Mouse (Mus musculus) G1E (cell line): ENCODE data around the gene Snrk. TPM values are rescaled to one million over a fixed set of nuclear protein-coding genes. Genes with fewer than 3 reads are reported as not detected.
A peak's percentile ranks its signal among the peaks of the same experiment; 100 is the strongest.

Source experiments
- ATAC-seq: 2 replicates; pipeline ENCODE4 v1.8.0; 2016; ENCODE audit warnings: mild to moderate bottlenecking; ENCODE audit not compliant: insufficient number of reproducible peaks, poor library complexity, low FRiP score, severe bottlenecking; ENCODE audit errors: extremely low read depth
- DNase-seq: peaks from one replicate; pipeline ENCODE4 v3.0.0; 2012; ENCODE audit warnings: low spot score
- H3K27me3 ChIP-seq: 2 replicates; pipeline ENCODE4 v1.6.1; 2012; ENCODE audit warnings: mild to moderate bottlenecking, low read length, inconsistent platforms; ENCODE audit not compliant: insufficient read depth
- H3K36me3 ChIP-seq: replicated peaks from 2 replicates; pipeline ENCODE3; 2012; ENCODE audit warnings: mild to moderate bottlenecking, inconsistent platforms
- H3K4me1 ChIP-seq: 2 replicates; pipeline ENCODE4 v1.6.1; 2012; ENCODE audit warnings: low read depth, low read length, inconsistent platforms, mixed read lengths; ENCODE audit not compliant: insufficient read depth
- H3K4me3 ChIP-seq: 2 replicates; pipeline ENCODE4 v1.5.1; 2012; ENCODE audit warnings: low read depth, mild to moderate bottlenecking, inconsistent platforms, low read length, moderate library complexity, mixed read lengths
- H3K9me3 ChIP-seq: replicated peaks from 2 replicates; pipeline ENCODE4 v1.6.1; 2012; ENCODE audit warnings: inconsistent platforms
- CTCF ChIP-seq: IDR thresholded peaks from 2 replicates; pipeline ENCODE4 v1.5.1; 2012; ENCODE audit warnings: low read depth, low read length, inconsistent platforms, mixed read lengths
- GATA1 ChIP-seq: IDR thresholded peaks from 2 replicates; pipeline ENCODE4 v1.6.1; 2012; ENCODE audit warnings: borderline replicate concordance, low read length, inconsistent platforms, mixed read lengths
- GATA2 ChIP-seq: IDR thresholded peaks from 2 replicates; pipeline ENCODE4 v1.6.1; 2012; ENCODE audit warnings: low read depth, low read length, inconsistent platforms, borderline replicate concordance
- POLR2AphosphoS5 ChIP-seq: IDR thresholded peaks from 2 replicates; pipeline ENCODE4 v1.6.1; 2012; ENCODE audit warnings: low read depth, low read length, inconsistent platforms; ENCODE audit not compliant: insufficient replicate concordance
- TAL1 ChIP-seq: conservative IDR thresholded peaks from 2 replicates; pipeline ENCODE4 v1.6.1; 2012; ENCODE audit warnings: low read depth, low read length, inconsistent platforms, mixed read lengths
- polyA plus RNA-seq: library from polyadenylated mRNA; stranded (reverse); fragments of >175 nt; gene quantifications from 2 replicates; pipeline ENCODE4 v1.2.3, GENCODE M21; 2012
- total RNA-seq, 2 experiments: library from RNA; stranded (forward) in 1 of 2; stranded (reverse) in 1 of 2; fragments of 200-1000 nt in 1 of 2; fragments of >200 nt in 1 of 2; fragmentation: Nextera tagmentation in 1 of 2; gene quantifications; 2 replicates each; pipeline ENCODE4 v1.2.3; 2014 to 2017

Snrk gene
- total and polyA plus RNA-seq, 3 experiments: 27.8 to 37.2 (median 29.5) TPM

DNA sequence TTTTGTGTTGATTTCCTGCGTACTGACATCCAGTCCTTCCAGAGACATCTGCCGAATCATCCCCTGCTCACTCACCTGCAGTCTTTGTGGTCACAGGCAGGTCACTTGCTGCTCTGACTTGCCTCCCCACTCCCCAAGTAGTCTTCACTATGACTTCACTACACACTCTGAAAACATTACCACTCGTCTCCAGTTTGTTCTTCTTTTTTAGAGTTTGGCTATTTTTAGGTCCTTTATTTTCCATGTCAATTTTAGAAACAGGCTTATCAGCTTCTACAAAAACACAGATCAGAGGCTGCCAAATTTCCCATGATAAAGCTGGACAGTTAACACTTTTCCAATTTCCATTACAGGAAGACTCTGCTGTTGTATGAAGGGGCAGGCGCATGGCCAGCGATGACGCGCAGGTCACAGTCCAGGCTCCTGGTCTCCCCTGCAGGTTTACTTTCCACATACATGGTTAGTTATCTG, 70.4 kb downstream of the Snrk start:
- Histone ChIP-seq H3K27me3 (peaks cover 9% of the 10 kb centered on the region; the same call in 1 of the 2 replicates), H3K4me3 (no peak overlapping the region), H3K9me3 (no peaks in the 10 kb centered on the region), H3K36me3 (no peaks in the 10 kb centered on the region), H3K4me1 (no peaks in the 10 kb centered on the region)
- no peak for ATAC-seq
- DNase-seq: no peak
- TF ChIP-seq GATA1 (no peak), CTCF (no peak), TAL1 (no peak), POLR2AphosphoS5 (no peak), GATA2 (no peak)

DNA sequence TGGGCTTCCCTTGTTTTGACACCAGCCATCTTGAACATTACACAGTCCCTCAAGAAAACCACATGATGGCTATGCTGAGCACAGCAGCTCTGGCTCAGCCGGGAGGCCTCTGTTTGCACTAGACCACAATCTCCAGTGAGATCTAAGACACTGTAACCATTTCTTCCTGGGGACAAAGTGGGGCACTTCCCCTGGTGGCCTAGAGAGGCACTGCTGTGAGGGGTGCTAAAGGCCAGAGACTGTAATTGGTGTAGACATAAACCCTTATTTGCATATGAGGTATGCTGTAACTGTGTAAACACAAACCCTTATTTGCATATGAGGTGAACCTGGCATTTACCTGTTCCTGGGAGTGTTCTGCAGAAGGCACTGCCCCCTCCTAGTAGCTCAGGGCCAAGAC, 71.7 kb downstream of the Snrk start:
- H3K9me3 ChIP-seq: no peaks in the 10 kb centered on the region
- H3K27me3 ChIP-seq: peaks cover 4% of the 10 kb centered on the region; the same call in 1 of the 2 replicates
- no peaks in the 10 kb centered on the region for H3K4me1 ChIP-seq
- ATAC-seq: peak; percentile 66
- DNase-seq: peak; percentile 23
- TF ChIP-seq GATA1: no peak
- no peak for TF ChIP-seq POLR2AphosphoS5
- TF ChIP-seq CTCF: peak; percentile 38; the same call in 1 of the 2 replicates
- no peak for TF ChIP-seq GATA2
- H3K36me3 ChIP-seq: no peaks in the 10 kb centered on the region
- H3K4me3 ChIP-seq: no peak overlapping the region

DNA sequence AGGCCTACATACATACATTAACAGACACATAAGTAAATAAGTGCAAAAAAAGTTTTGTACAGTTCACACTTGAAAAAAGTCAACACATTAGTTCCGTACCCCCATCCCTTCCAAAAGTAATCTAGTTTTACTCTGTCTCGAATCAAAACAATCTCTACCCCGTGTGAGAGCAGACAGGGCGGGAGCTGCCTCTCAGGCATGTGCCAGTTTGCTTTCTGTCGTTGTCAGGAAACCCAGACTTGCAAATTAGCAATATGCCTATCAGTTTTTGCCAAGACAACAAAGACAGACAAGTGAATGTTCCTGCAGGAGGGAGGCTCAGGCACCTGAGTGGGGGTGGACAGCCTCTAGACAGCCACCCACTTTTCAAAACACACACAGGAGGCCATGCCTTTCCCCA, 76.3 kb downstream of the Snrk start:
- Histone ChIP-seq H3K9me3 (no peaks in the 10 kb centered on the region), H3K36me3 (no peaks in the 10 kb centered on the region), H3K27me3 (peaks cover 2% of the 10 kb centered on the region; the same call in 1 of the 2 replicates), H3K4me1 (no peaks in the 10 kb centered on the region), H3K4me3 (no peak overlapping the region)
- TF ChIP-seq TAL1 (no peak), CTCF (no peak), POLR2AphosphoS5 (no peak), GATA1 (no peak), GATA2 (no peak)
- no peak for DNase-seq
- no peak for ATAC-seq

DNA sequence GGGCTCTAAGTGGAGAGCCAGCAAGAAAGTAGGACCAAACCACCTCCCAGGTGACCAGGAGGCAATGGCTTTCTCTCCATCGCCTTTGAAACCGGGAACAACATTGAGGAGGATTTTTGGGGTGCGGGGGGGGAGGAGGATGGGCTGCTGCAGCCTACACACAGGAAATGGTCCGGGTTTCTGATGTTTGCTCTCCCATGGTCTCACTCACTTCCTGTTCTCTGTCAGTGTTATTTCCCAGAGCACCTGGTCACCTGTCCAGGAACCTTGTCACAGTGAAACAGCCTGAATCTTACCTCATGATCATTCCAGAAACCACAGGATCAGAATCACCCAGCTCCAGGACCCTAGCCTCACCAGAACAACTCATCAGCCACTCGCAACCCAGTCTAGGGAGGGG, 76.8 kb downstream of the Snrk start:
- H3K4me1 ChIP-seq: no peaks in the 10 kb centered on the region
- no peaks in the 10 kb centered on the region for H3K9me3 ChIP-seq
- H3K36me3 ChIP-seq: no peaks in the 10 kb centered on the region
- TF ChIP-seq CTCF (no peak), POLR2AphosphoS5 (no peak), TAL1 (no peak), GATA1 (no peak), GATA2 (no peak)
- DNase-seq (no peak), ATAC-seq (no peak)
- no peak overlapping the region for H3K4me3 ChIP-seq
- peaks cover 2% of the 10 kb centered on the region; the same call in 1 of the 2 replicates for H3K27me3 ChIP-seq

DNA sequence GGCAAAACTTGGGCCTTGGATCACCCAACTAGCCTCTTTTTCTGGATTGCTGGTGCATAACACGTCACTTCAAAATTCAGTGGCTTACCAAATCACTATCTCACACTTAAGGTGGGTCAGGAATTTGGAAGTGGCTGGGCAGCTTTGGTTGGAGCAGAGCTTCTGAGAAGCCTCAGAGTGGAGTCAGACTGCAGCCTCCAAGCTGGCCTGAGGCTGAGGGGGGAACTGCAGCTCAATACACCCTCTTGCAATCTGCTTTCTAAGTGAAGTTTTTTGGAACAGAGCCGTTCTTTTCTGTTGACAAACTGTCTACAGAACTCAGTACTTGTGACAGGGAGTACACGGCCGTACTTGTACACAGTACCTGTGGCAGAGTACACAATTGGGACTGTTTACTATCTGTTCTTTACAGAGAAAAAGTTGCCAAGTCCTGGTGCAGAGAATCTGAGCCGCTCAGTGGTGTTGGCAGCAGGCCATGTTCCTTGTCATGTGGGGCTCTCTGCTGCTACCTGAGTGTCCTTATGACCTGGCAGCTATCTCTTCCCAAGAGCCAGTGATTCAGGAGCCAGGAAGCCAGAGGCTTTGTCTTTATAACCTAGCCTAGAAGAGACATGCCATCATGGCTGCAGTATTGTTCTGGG, 78.1 kb downstream of the Snrk start:
- DNase-seq (no peak), ATAC-seq (no peak)
- TF ChIP-seq CTCF (no peak), POLR2AphosphoS5 (no peak), TAL1 (no peak), GATA2 (no peak), GATA1 (no peak)
- H3K9me3 ChIP-seq: no peaks in the 10 kb centered on the region
- H3K27me3 ChIP-seq: peaks cover 5% of the 10 kb centered on the region; the same call in 1 of the 2 replicates
- no peaks in the 10 kb centered on the region for H3K36me3 ChIP-seq
- no peaks in the 10 kb centered on the region for H3K4me1 ChIP-seq
- H3K4me3 ChIP-seq: no peak overlapping the region

DNA sequence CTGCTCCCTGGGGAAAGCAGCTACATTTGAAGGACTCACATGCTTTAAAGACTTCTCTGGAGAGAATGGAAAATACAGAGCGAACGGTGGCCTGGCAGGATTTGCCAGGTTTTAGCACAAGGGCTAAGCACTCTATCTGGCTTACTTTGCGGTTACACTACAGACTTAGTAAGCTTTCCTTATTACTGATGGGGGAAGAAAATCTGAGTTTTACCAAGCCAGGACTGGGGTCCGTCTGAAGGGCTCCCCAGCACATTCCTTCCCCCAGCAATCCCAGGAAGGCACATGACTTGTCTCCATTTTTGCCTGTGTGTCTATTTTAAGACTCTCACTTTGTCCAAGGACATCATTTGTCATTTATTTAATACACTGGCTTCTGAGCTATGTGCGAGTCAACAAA, 80.0 kb downstream of the Snrk start:
- no peaks in the 10 kb centered on the region for H3K4me1 ChIP-seq
- H3K4me3 ChIP-seq: no peak overlapping the region
- H3K36me3 ChIP-seq: no peaks in the 10 kb centered on the region
- peaks cover 5% of the 10 kb centered on the region; the same call in 1 of the 2 replicates for H3K27me3 ChIP-seq
- no peaks in the 10 kb centered on the region for H3K9me3 ChIP-seq
- no peak for TF ChIP-seq GATA1
- TF ChIP-seq TAL1: no peak
- TF ChIP-seq GATA2: no peak
- no peak for TF ChIP-seq CTCF
- no peak for ATAC-seq
- DNase-seq: no peak
